Mouse (Mus musculus) embryonic fibroblast, embryonic 13.5 days (primary cell): Measurements from ENCODE around the gene Fxyd2.

Experiments
- CTCF ChIP-seq: IDR thresholded peaks from 2 replicates; pipeline ENCODE4 v1.5.1; 2011; ENCODE audit warnings: mild to moderate bottlenecking, control low read depth, low read length, moderate library complexity, borderline replicate concordance; ENCODE audit not compliant: insufficient read depth
- POLR2A ChIP-seq: IDR thresholded peaks from 2 replicates; pipeline ENCODE4 v1.6.1; 2011; ENCODE audit warnings: low read depth, mild to moderate bottlenecking, control low read depth, low read length, moderate library complexity

DNA sequence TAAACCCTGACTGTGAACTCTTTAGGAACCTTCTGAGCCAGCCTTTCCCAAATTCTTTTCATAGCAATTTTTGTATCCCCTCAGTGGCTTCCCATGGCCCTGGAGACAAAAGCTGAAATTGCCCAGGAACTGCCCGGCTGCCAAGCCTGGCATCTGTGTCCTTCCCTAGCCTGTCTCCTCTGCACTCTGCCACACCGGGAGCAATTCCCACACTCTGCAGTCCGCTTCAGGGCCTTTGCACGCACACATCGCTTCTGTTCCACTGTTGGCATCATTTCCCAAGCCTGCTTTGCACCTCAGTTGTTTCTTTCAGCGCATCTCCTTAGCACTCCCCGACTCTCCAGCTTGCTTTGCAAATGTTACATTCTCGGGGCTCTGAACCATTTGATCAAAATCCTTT, 31.8 kb upstream of the Fxyd2 start:
- no peak for TF ChIP-seq CTCF
- no peak for TF ChIP-seq POLR2A
